Mouse (Mus musculus) liver, postnatal 0 days (tissue): ENCODE data around the gene Ccdc78.

Experiments used
- CTCF ChIP-seq: sonication (generic); IDR thresholded peaks from 2 replicates; pipeline ENCODE4 v1.5.1; 2016; ENCODE audit warnings: antibody characterized with exemption, low read depth
- EP300 ChIP-seq: IDR thresholded peaks from 2 replicates; pipeline ENCODE4 v1.6.1; 2016; ENCODE audit warnings: antibody characterized with exemption, low read depth, mild to moderate bottlenecking

- TF ChIP-seq CTCF (no peak), EP300 (no peak)
Observed at GRCm38 (mm10) chr17:25761561-25761970, 24.8 kb upstream of the Ccdc78 start.
